ENCODE assay signal across 18 mouse cellular contexts in the genomic region with DNA sequence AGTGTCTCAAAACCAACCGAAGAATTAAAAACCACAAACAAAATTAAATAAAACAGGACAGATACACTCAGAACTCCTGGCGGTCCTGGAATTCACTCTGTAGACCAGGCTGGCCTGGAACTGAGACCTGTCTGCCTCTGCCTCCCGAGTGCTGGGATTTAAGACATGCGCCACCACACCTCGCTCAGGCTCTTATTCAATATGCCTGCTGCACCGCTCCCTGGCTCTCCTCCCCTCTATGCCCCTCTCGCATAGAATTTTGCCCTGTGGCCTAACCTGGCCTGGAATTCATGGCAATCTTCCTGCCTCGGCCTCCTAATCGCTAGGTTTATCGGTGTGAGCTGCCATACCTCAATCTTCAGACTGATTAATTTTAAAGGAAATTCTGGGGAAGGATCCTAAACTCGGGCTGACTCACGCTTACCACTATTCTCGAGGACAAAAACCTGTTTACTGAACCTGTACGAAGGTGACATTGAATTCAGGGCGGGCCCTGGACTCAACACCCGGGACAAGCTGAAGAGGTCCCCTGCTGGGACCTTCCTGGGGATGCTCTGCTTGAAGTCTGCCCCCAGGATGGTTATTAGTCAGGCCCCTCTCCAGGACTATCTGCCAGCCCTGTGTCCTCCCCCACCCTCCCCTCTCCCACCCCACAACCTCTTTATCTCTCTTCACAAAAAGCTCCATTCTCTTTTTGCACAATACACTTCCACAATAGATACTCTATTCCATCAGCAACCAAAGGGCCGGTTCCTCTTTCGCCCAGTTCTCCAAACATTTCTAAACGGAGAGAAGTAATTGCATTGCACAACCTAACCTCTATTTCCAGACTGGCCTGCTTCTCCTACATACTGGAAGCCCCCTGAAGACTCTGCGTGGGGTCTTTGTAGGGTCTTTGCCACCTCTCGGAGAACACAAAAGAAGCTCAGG. TPM values are rescaled to one million over a fixed set of nuclear protein-coding genes. Genes with fewer than 3 reads are reported as not detected.
DNase-seq lines count a peak whose midpoint lies in the region; TF ChIP-seq lines count a peak whose summit lies in the region.
"Had no signal": no experiment of that assay in that cellular context is flagged by ENCODE, and none has a peak within 500 bp of the region (broad histone marks: within the 10 kb centered on the region; RNA-seq: fewer than 3 reads in every experiment).

No protein-coding gene starts in this region.

- peak; percentile 89 for DNase-seq in heart, adult 11 months
- no peak for DNase-seq in heart, adult 18-20 months
- DNase-seq in ZHBTc4 (ENCODE audit: low read depth, low spot score) = peak; percentile 98
- DNase-seq in kidney, adult 8-10 months = no peak
- DNase-seq in embryo, embryonic 10 days (ENCODE audit: low spot score) = no peak
- DNase-seq in left cerebral cortex, postnatal 25 days (ENCODE audit: low spot score in 2 of 2) = no peak
- DNase-seq: adrenal gland, postnatal 36 days; cerebellum, adult 9-11 months; lung, adult 2 months; lung, postnatal 4 days had no signal

- no peak for TF ChIP-seq CTCF in E14TG2a.4 (conservative IDR thresholded peaks at IDR 0.05; ENCODE audit: low read length)

- no peaks in the 10 kb centered on the region for H3K27me3 ChIP-seq in E14TG2a.4 (ENCODE audit: insufficient read depth, low read length)
- H3K27me3 ChIP-seq: embryonic facial prominence, embryonic 13.5 days; heart, embryonic 13.5 days; kidney, embryonic 15.5 days; limb, embryonic 15.5 days; midbrain, embryonic 13.5 days; neural tube, embryonic 13.5 days had no signal

- H3K79me2 ChIP-seq in macrophage (ENCODE audit: inconsistent target) = peaks cover 19% of the 10 kb centered on the region; the same call in 1 of the 2 replicates

- H3K9me3 ChIP-seq in E14TG2a.4 (ENCODE audit: low read length) = no peaks in the 10 kb centered on the region
- H3K9me3 ChIP-seq: embryonic facial prominence, embryonic 13.5 days; heart, embryonic 13.5 days; kidney, embryonic 15.5 days; limb, embryonic 15.5 days; midbrain, embryonic 13.5 days; neural tube, embryonic 13.5 days had no signal

- peaks cover 80% of the 10 kb centered on the region for H3K4me1 ChIP-seq in E14TG2a.4 (replicated peaks; ENCODE audit: low read depth, low read length)
- H3K4me1 ChIP-seq: embryonic facial prominence, embryonic 13.5 days; heart, embryonic 13.5 days; kidney, embryonic 15.5 days; limb, embryonic 15.5 days; midbrain, embryonic 13.5 days; neural tube, embryonic 13.5 days had no signal

- 55% methylated on average over 21 of the region's 21 CpGs for WGBS in macrophage (ENCODE audit: missing documents)

- intact Hi-C loops in left cerebral cortex, postnatal 25 days (cut with DNase I) = no loop called here

- H3K4me3 ChIP-seq in E14TG2a.4 (replicated peaks; ENCODE audit: low read length) = peak overlapping the region; percentile 66
- no peak overlapping the region for H3K4me3 ChIP-seq in macrophage (ENCODE audit: inconsistent target)
- H3K4me3 ChIP-seq: embryonic facial prominence, embryonic 13.5 days; heart, embryonic 13.5 days; kidney, embryonic 15.5 days; limb, embryonic 15.5 days; midbrain, embryonic 13.5 days; neural tube, embryonic 13.5 days had no signal

- H3K27ac ChIP-seq in macrophage = peak overlapping the region; percentile 90
- H3K27ac ChIP-seq: embryonic facial prominence, embryonic 13.5 days; limb, embryonic 15.5 days; midbrain, embryonic 13.5 days; neural tube, embryonic 13.5 days had no signal

- no peaks in the 10 kb centered on the region for H3K36me3 ChIP-seq in E14TG2a.4 (ENCODE audit: insufficient read depth, low read length)
- H3K36me3 ChIP-seq in macrophage (ENCODE audit: inconsistent target) = no peaks in the 10 kb centered on the region
- H3K36me3 ChIP-seq: embryonic facial prominence, embryonic 13.5 days; heart, embryonic 13.5 days; kidney, embryonic 15.5 days; limb, embryonic 15.5 days; midbrain, embryonic 13.5 days; neural tube, embryonic 13.5 days had no signal

RNA-seq across cellular contexts. Expression of gene Zfp710, which starts 9.5 kb away (rescaled TPM):
- 10 to 100 TPM; 21.6 to 22.4 TPM for total RNA-seq in heart, adult 18-20 months (2021)
- total RNA-seq in macrophage (2018; cell fraction: chromatin; rRNA removed) = 100 to 1,000 TPM in 9 of 26 experiments, 10 to 100 TPM in 17; 10.9 to 127 (median 87.0) TPM
- 10 to 100 TPM; 18.9 to 85.9 (median 65.4) TPM for total RNA-seq in macrophage (2018; cell fraction: cytosol; rRNA removed)
- 100 to 1,000 TPM in 9 of 26 experiments, 10 to 100 TPM in 17; 15.7 to 151 (median 83.9) TPM for total RNA-seq in macrophage (2018; cell fraction: nucleus; rRNA removed)
- polyA plus RNA-seq in macrophage (2018) = 33.7 to 69.0 TPM (median 50.1 TPM) in 3 replicates
- 10 to 100 TPM; 19.6 to 21.2 TPM for total RNA-seq in left cerebral cortex, postnatal 25 days (2021)

Comparison
In these comparisons a context has a peak if more than half of its experiments do, and no peak if none do; other contexts are left out.
1. DNase-seq: peak in heart, adult 11 months (single experiment) and ZHBTc4 (single experiment); none in heart, adult 18-20 months (0 of 2), kidney, adult 8-10 months (0 of 2), embryo, embryonic 10 days (single experiment) and left cerebral cortex, postnatal 25 days (0 of 2).